Mouse (Mus musculus): ENCODE measurements around the gene Plekha4. TPM values are rescaled to one million over a fixed set of nuclear protein-coding genes. Genes with fewer than 3 reads are reported as not detected.

Plekha4 gene
- total RNA-seq, 2 experiments from 2014 or later = 1.0 to 2.4 TPM

DNA sequence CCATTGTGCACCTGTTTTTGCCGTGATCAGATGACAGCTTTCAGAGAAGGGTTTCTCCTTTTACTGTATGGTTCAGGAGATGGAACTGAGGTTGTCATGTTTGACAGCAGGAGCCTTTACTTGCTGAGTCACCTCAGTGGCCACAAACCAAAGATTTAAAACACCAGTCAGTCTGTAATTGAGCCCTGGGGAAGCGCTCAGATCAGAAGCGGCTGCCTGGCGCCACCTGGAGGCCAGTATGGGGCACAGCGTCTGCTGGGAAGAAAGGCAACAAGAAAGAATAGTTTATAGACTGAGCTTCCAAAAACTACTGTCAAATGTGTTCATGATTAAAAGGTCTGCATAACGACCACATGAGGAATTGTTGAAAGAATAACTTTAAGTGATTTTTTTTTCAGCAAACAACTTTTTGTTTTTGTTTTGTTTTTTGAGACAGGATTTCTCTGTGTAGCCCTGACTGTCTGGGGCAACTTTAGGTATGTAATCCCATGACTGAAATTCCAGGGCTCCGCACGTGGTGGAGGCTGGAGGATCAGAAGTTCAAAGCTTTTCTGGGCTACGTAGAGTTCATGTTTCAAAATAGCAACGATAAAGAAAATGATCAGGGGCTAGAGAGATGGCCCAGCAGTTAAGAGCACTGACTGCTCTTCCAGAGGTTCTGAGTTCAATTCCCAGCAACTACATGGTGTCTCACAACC, 67.1 kb downstream of the Plekha4 start:
- intact Hi-C loops (cut with DNase I) = no loop called here

DNA sequence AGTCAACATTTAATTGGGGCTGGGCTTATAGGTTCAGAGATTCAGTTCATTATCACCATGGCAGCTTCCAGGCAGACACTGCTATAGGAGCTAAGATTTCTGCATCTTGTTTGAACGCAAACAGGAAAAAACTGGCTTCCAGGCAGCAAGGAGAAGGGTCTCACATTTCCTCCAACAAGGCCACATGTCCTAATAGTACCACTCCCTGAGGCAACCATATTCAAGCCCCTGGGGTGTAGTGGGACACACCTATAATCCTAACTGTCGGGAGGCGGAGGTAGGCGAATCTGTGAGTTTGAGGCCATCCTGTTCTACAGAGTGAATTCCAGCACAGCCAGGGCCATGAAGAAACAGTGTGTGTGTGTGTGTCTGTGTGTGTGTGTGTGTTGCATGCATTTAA, 69.0 kb downstream of the Plekha4 start:
- intact Hi-C loops (cut with DNase I) = loop anchor here (2.0 to 5.0 kb wide), 2 partner anchors 18 to 87 kb away; partner anchors contain the start of gene Ntn5

More for the DNA sequence above, 67.1 kb downstream of the Plekha4 start:
- peak; percentile 69 to 81 for DNase-seq (ENCODE audit: low spot score in 2 of 2)

DNA sequence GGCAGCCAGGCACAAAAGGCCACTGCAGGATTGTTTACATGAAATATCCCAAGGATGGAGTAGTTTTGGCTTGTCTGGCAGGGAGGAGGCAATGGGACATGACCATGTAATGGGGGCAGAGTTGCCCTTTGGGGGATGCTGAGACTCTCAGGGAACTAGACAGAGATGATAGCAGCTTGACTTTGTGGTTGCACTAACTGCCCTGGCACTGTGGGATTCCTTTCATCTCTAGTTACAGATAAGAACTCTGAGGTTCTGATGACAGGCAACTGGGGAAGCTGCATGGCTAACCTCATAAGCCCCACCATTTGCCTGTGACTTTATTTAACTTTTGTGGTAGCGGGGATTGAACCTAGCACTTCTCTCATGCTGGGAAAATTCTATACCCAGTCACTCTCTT, 70.0 kb downstream of the Plekha4 start:
- intact Hi-C loops (cut with DNase I) = loop anchor here (5.0 kb wide), 1 partner anchor 86 kb away; the partner anchor contains the start of gene Ntn5
- no peak for DNase-seq (ENCODE audit: low spot score in 2 of 2)

More for the DNA sequence above, 69.0 kb downstream of the Plekha4 start:
- no peak for DNase-seq (ENCODE audit: low spot score in 2 of 2)

DNA sequence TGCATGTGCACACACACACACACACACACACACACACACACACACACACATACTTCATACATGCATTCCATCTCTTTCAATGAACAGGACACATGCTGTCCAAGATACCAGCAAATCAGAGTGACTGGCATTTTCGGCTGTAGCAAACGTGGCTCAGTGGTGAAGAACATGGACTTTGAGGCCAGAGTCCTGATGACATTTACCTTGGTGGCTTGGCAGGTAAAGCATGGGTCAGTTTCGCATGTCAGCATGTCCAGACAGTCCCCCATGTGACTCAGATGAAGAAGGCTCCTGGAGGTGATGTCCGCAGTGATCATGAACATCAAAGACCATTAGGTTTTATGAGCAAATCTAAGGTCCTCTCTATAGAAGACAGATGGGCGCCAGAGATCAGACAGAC, 70.9 kb downstream of the Plekha4 start:
- intact Hi-C loops (cut with DNase I) = loop anchor here (5.0 kb wide), 1 partner anchor 85 kb away; the partner anchor contains the start of gene Ntn5
- no peak for DNase-seq (ENCODE audit: low spot score in 2 of 2)

DNA sequence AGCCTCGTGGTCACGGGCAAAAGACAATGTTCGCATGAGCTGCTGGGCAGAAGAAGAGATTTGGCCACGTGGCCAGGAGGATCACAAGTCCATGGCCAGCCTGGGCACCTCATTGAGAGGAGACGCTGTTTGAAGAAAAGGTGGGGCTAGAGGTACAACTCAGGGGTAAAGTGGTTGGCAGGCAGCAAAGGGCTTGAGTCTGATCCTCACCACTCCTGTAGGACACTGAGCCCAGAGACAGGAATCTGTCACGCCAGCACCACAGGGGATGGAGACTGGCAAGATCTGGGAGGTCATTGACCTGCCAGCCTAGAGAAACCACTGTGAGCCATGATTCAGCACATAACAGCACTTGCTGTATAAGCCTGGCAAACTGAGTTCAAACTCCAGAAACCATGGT, 71.4 kb downstream of the Plekha4 start:
- intact Hi-C loops (cut with DNase I) = loop anchor here (5.0 kb wide), 1 partner anchor 85 kb away; the partner anchor contains the start of gene Ntn5
- DNase-seq (ENCODE audit: low spot score in 2 of 2) = no peak

DNA sequence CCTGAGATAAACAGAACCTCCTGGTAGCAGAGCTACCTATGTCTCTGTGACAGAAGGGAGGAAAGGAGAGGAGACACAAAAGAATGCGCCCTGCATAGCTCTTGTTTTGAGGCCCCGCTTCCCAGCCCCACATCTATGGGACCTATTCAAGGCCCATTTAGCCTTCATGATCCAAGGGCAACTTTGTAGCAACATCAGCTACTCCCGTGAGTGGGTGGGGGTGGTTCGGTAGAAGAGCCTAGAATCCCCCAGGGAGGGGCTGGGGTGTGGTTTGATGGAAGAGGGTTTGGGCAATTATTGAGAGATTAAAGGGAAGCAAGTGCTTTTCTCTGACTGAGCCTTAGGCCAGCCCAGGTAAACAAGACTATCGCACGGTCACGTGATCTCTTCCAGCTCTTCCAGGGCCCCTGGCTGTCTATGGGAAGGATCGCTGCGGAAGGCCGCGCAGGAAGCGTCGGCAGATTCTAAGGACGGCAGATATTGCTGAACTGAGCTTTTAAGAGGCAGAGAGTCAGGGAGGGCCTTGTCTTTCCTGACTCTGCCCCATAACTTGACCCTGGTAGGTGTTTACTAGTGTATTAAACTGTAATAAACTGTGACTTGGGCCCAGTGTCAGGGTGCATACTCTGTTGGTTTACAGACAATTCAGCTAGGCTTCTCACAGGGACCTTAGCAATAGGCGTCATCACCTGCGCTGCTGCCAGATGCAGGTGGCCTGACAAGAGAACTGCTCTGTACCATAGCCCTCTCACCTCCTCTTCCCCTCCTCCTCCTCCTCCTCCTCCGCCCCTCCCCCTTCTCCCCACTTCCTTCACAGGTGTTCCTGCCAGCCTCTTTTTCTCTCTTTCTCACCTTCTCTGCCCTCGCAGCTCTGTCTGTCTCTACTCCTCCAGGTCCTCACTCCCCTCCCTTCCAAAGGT, 73.1 kb downstream of the Plekha4 start:
- no peak for DNase-seq (ENCODE audit: low spot score in 2 of 2)
- intact Hi-C loops (cut with DNase I) = loop anchor here (5.0 kb wide), 1 partner anchor 83 kb away; the partner anchor contains the start of gene Ntn5

Other genes with a start within 250 kb of the Plekha4 start
- under 1 TPM; 0.40 to 0.59 TPM for gene Slc6a21, start 248.8 kb upstream of the Plekha4 start, total RNA-seq (2021)
- gene Trpm4, start 192.6 kb upstream of the Plekha4 start, total RNA-seq (2021) = 10 to 100 TPM; 19.5 to 21.3 TPM
- gene Hrc, start 191.0 kb upstream of the Plekha4 start, total RNA-seq (2021) = 1 to 10 TPM in 1 of 2 experiments, under 1 TPM in 1; 0.99 to 1.2 TPM
- gene Ppfia3, start 159.3 kb upstream of the Plekha4 start, total RNA-seq (2021) = 100 to 1,000 TPM; 159 to 168 TPM
- 100 to 1,000 TPM; 198 to 216 TPM for gene Lin7b, start 155.7 kb upstream of the Plekha4 start, total RNA-seq (2021)
- 100 to 1,000 TPM; 373 to 398 TPM for gene Snrnp70, start 130.6 kb upstream of the Plekha4 start, total RNA-seq (2021)
- gene Kcna7, start 120.7 kb upstream of the Plekha4 start, total RNA-seq (2021) = under 1 TPM in 1 of 2 experiments, not detected in 1; 0.15 TPM
- gene Ntf5, start 112.6 kb upstream of the Plekha4 start, total RNA-seq (2021) = not detected
- gene Lhb, start 105.5 kb upstream of the Plekha4 start, total RNA-seq (2021) = not detected
- 10 to 100 TPM; 14.4 to 16.3 TPM for gene Gys1, start 91.5 kb upstream of the Plekha4 start, total RNA-seq (2021)
- 10 to 100 TPM; 32.1 to 35.6 TPM for gene Ruvbl2, start 88.2 kb upstream of the Plekha4 start, total RNA-seq (2021)
- 100 to 1,000 TPM; 287 to 302 TPM for gene Ftl1, start 66.4 kb upstream of the Plekha4 start, total RNA-seq (2021)
- gene Bax, start 59.4 kb upstream of the Plekha4 start, total RNA-seq (2021) = 10 to 100 TPM; 75.0 to 81.0 TPM
- gene Tulp2, start 44.5 kb upstream of the Plekha4 start, total RNA-seq (2021) = not detected
- gene Gm45808, start 39.5 kb upstream of the Plekha4 start, total RNA-seq (2021) = 1 to 10 TPM in 1 of 2 experiments, under 1 TPM in 1; 0.88 to 1.7 TPM
- gene Dhdh, start 37.5 kb upstream of the Plekha4 start, total RNA-seq (2021) = 1 to 10 TPM; 2.8 to 2.9 TPM
- 100 to 1,000 TPM; 109 to 110 TPM for gene Nucb1, start 15.9 kb upstream of the Plekha4 start, total RNA-seq (2021)
- gene Ppp1r15a, start 62 bp upstream of the Plekha4 start, total RNA-seq (2021) = 10 to 100 TPM; 24.2 to 33.3 TPM
- not detected for gene Hsd17b14, start 28.6 kb downstream of the Plekha4 start, total RNA-seq (2021)
- 10 to 100 TPM; 22.6 to 25.2 TPM for gene Bcat2, start 43.8 kb downstream of the Plekha4 start, total RNA-seq (2021)
- not detected for gene Fgf21, start 89.2 kb downstream of the Plekha4 start, total RNA-seq (2021)
- gene Fut1, start 91.0 kb downstream of the Plekha4 start, total RNA-seq (2021) = not detected
- gene Izumo1, start 95.5 kb downstream of the Plekha4 start, total RNA-seq (2021) = under 1 TPM in 1 of 2 experiments, not detected in 1; 0.26 TPM
- gene Rasip1, start 101.2 kb downstream of the Plekha4 start, total RNA-seq (2021) = 10 to 100 TPM; 11.2 to 11.3 TPM
- 1 to 10 TPM; 2.2 to 2.6 TPM for gene Mamstr, start 113.6 kb downstream of the Plekha4 start, total RNA-seq (2021)
- under 1 TPM; 0.19 to 0.46 TPM for gene Fut2, start 140.1 kb downstream of the Plekha4 start, total RNA-seq (2021)
- 1 to 10 TPM in 1 of 2 experiments, under 1 TPM in 1; 0.91 to 1.5 TPM for gene Ntn5, start 157.7 kb downstream of the Plekha4 start, total RNA-seq (2021)
- gene Sec1, start 168.1 kb downstream of the Plekha4 start, total RNA-seq (2021) = under 1 TPM; 0.20 to 0.30 TPM
- 100 to 1,000 TPM; 168 to 172 TPM for gene Car11, start 173.5 kb downstream of the Plekha4 start, total RNA-seq (2021)
- gene Dbp, start 178.8 kb downstream of the Plekha4 start, total RNA-seq (2021) = 10 to 100 TPM; 68.7 to 83.5 TPM
- gene Rpl18, start 189.1 kb downstream of the Plekha4 start, total RNA-seq (2021) = 100 to 1,000 TPM; 369 to 389 TPM
- 10 to 100 TPM; 28.8 to 32.7 TPM for gene Sphk2, start 191.7 kb downstream of the Plekha4 start, total RNA-seq (2021)
- gene Fam83e, start 194.9 kb downstream of the Plekha4 start, total RNA-seq (2021) = under 1 TPM; 0.24 to 0.34 TPM
- gene Spaca4, start 199.5 kb downstream of the Plekha4 start, total RNA-seq (2021) = not detected